Mouse (Mus musculus) forebrain, embryonic 11.5 days (tissue): ENCODE results near the gene Gbe1. TPM values are rescaled to one million over a fixed set of nuclear protein-coding genes. Genes with fewer than 3 reads are reported as not detected.

Experiments used
- ATAC-seq: fragments of 200-750 bp; cut with Nextera tagmentation; replicated peaks from 2 replicates; pipeline ENCODE4 v1.8.0; 2017; ENCODE audit warnings: moderate TSS enrichment; ENCODE audit not compliant: low FRiP score
- DNase-seq: peaks from one replicate; pipeline ENCODE4 v3.0.0-alpha.2; 2017; ENCODE audit warnings: low spot score
- H3K27ac ChIP-seq: fragments of 300-500 bp; sonication (generic); 2 replicates; pipeline ENCODE4 v1.5.1; 2014; ENCODE audit warnings: low read depth, low read length
- H3K27me3 ChIP-seq: fragments of 300-500 bp; sonication (generic); 2 replicates; pipeline ENCODE4 v1.6.1; 2014; ENCODE audit warnings: mild to moderate bottlenecking, low read length, mixed read lengths; ENCODE audit not compliant: control insufficient read depth, insufficient read depth
- H3K36me3 ChIP-seq: fragments of 300-500 bp; sonication (generic); 2 replicates; pipeline ENCODE4 v1.6.1; 2014; ENCODE audit warnings: mild to moderate bottlenecking, low read length, moderate library complexity, mixed read lengths; ENCODE audit not compliant: control insufficient read depth, insufficient read depth
- H3K4me1 ChIP-seq: fragments of 300-500 bp; sonication (generic); replicated peaks from 2 replicates; pipeline ENCODE4 v1.6.1; 2014; ENCODE audit warnings: low read length, mixed read lengths; ENCODE audit not compliant: control insufficient read depth, insufficient read depth
- H3K4me2 ChIP-seq: fragments of 300-500 bp; sonication (generic); 2 replicates; pipeline ENCODE4 v1.6.1; 2014; ENCODE audit warnings: low read depth, mild to moderate bottlenecking, low read length, moderate library complexity, mixed read lengths; ENCODE audit not compliant: severe bottlenecking
- H3K4me3 ChIP-seq: fragments of 300-500 bp; sonication (generic); 2 replicates; pipeline ENCODE4 v1.5.1; 2014; ENCODE audit warnings: low read depth, low read length
- H3K9ac ChIP-seq: fragments of 300-500 bp; sonication (generic); 2 replicates; pipeline ENCODE4 v1.6.1; 2014; ENCODE audit warnings: low read length
- H3K9me3 ChIP-seq: fragments of 300-500 bp; sonication (generic); 2 replicates; pipeline ENCODE4 v1.6.1; 2016; ENCODE audit warnings: low read length, mixed read lengths; ENCODE audit not compliant: control insufficient read depth
- WGBS: fragments of 180-500 bp; shearing (Covaris S2); extraction: QIAGEN DNeasy Blood & Tissue Kit; methylation state at CpG from one replicate; pipeline ENCODE4 v1.1.7; 2014; 5-methylcytosine and 5-hydroxymethylcytosine counted together
- polyA plus RNA-seq: library from polyadenylated mRNA; unstranded; fragments of >200 nt; fragmentation: Nextera tagmentation; extraction: Ambion mirVana; gene quantifications from 2 replicates; pipeline ENCODE4 v1.2.1, GENCODE M21; 2014

The Gbe1 gene
- polyA plus RNA-seq: 26.0 and 26.3 TPM in 2 replicates

- Histone ChIP-seq H3K27ac (peak within 1 kb of the TSS; percentile 68), H3K4me3 (peak within 1 kb of the TSS; percentile 59), H3K36me3 (no peaks in the 10 kb centered on the region), H3K4me1 (no peaks in the 10 kb centered on the region; the same call in 1 of the 2 replicates), H3K27me3 (no peaks in the 10 kb centered on the region), H3K4me2 (peak within 1 kb of the TSS; percentile 61), H3K9me3 (no peaks in the 10 kb centered on the region), H3K9ac (peak within 1 kb of the TSS; percentile 85)
- DNase-seq (peak; percentile 97), ATAC-seq (peak; percentile 98)
- WGBS: 0% methylated on average over 54 of the region's 82 CpGs
These were observed at the start of gene Gbe1 for GRCm38 (mm10) chr16:70313886-70314577. Gene Gbe1, plus strand, starts transcription at chr16:70313949.

GRCm38 (mm10) chr16:70310691-70311090 lies 3.1 kb upstream of the Gbe1 start:
- H3K4me1 ChIP-seq: no peaks in the 10 kb centered on the region; the same call in 1 of the 2 replicates
- H3K27ac ChIP-seq: no peak overlapping the region
- H3K27me3 ChIP-seq: no peaks in the 10 kb centered on the region
- no peak overlapping the region for H3K9ac ChIP-seq
- H3K36me3 ChIP-seq: no peaks in the 10 kb centered on the region
- no peak overlapping the region for H3K4me3 ChIP-seq
- ATAC-seq (no peak), DNase-seq (no peak)
- H3K9me3 ChIP-seq: no peaks in the 10 kb centered on the region
- no peak overlapping the region for H3K4me2 ChIP-seq
- WGBS: 93% methylated on average over 4 of the region's 4 CpGs

- no peaks in the 10 kb centered on the region for H3K27me3 ChIP-seq
- peak overlapping the region; percentile 68 for H3K27ac ChIP-seq
- 6% methylated on average over 7 of the region's 7 CpGs for WGBS
- no peaks in the 10 kb centered on the region; the same call in 1 of the 2 replicates for H3K4me1 ChIP-seq
- DNase-seq (no peak), ATAC-seq (no peak)
- peak overlapping the region; percentile 59 for H3K4me3 ChIP-seq
- peak overlapping the region; percentile 85 for H3K9ac ChIP-seq
- no peaks in the 10 kb centered on the region for H3K9me3 ChIP-seq
- no peaks in the 10 kb centered on the region for H3K36me3 ChIP-seq
- H3K4me2 ChIP-seq: peak overlapping the region; percentile 61
These were observed 258 bp upstream of the Gbe1 start for GRCm38 (mm10) chr16:70313496-70313885.

- Histone ChIP-seq H3K27ac (peak overlapping the region; percentile 68), H3K4me2 (peak overlapping the region; percentile 61), H3K9me3 (no peaks in the 10 kb centered on the region), H3K36me3 (no peaks in the 10 kb centered on the region), H3K4me1 (no peaks in the 10 kb centered on the region; the same call in 1 of the 2 replicates), H3K9ac (peak overlapping the region; percentile 85), H3K27me3 (no peaks in the 10 kb centered on the region), H3K4me3 (peak overlapping the region; percentile 59)
- under 1% methylated on average over 9 of the region's 9 CpGs for WGBS
- DNase-seq (no peak), ATAC-seq (no peak)
These were observed 805 bp downstream of the Gbe1 start for GRCm38 (mm10) chr16:70314578-70314930.

GRCm38 (mm10) chr16:70315261-70315660 lies 1.5 kb downstream of the Gbe1 start:
- Histone ChIP-seq H3K36me3 (no peaks in the 10 kb centered on the region), H3K9me3 (no peaks in the 10 kb centered on the region), H3K4me3 (no peak overlapping the region), H3K27me3 (no peaks in the 10 kb centered on the region), H3K4me1 (no peaks in the 10 kb centered on the region; the same call in 1 of the 2 replicates), H3K9ac (no peak overlapping the region), H3K4me2 (no peak overlapping the region), H3K27ac (no peak overlapping the region)
- no peak for DNase-seq
- 41% methylated on average over 3 of the region's 3 CpGs for WGBS
- no peak for ATAC-seq

GRCm38 (mm10) chr16:70315862-70316390 lies 2.2 kb downstream of the Gbe1 start:
- no peaks in the 10 kb centered on the region for H3K36me3 ChIP-seq
- H3K27ac ChIP-seq: no peak overlapping the region
- no peak overlapping the region for H3K9ac ChIP-seq
- DNase-seq: no peak
- no peak for ATAC-seq
- H3K27me3 ChIP-seq: no peaks in the 10 kb centered on the region
- no peaks in the 10 kb centered on the region; the same call in 1 of the 2 replicates for H3K4me1 ChIP-seq
- no peaks in the 10 kb centered on the region for H3K9me3 ChIP-seq
- no peak overlapping the region for H3K4me2 ChIP-seq
- 59% methylated on average over 3 of the region's 3 CpGs for WGBS
- no peak overlapping the region for H3K4me3 ChIP-seq

GRCm38 (mm10) chr16:70319388-70319787 lies 5.6 kb downstream of the Gbe1 start:
- H3K36me3 ChIP-seq: no peaks in the 10 kb centered on the region
- H3K4me1 ChIP-seq: no peaks in the 10 kb centered on the region; the same call in 1 of the 2 replicates
- H3K9me3 ChIP-seq: no peaks in the 10 kb centered on the region
- no peaks in the 10 kb centered on the region for H3K27me3 ChIP-seq
- no peak overlapping the region for H3K27ac ChIP-seq
- H3K4me2 ChIP-seq: no peak overlapping the region
- no peak for DNase-seq
- ATAC-seq: no peak
- 93% methylated on average over 6 of the region's 6 CpGs for WGBS
- no peak overlapping the region for H3K4me3 ChIP-seq
- H3K9ac ChIP-seq: no peak overlapping the region

- Histone ChIP-seq H3K27ac (no peak overlapping the region), H3K4me1 (no peaks in the 10 kb centered on the region), H3K36me3 (no peaks in the 10 kb centered on the region), H3K9me3 (no peaks in the 10 kb centered on the region), H3K4me3 (no peak overlapping the region), H3K27me3 (no peaks in the 10 kb centered on the region), H3K9ac (no peak overlapping the region), H3K4me2 (no peak overlapping the region)
- no peak for DNase-seq
- 89% methylated on average over 10 of the region's 10 CpGs for WGBS
- no peak for ATAC-seq
These were observed 7.0 kb downstream of the Gbe1 start for GRCm38 (mm10) chr16:70320612-70321280.
